Mouse (Mus musculus) T-cell, adult 2 months (primary cell): ENCODE data around the gene Kif21a.

ENCODE experiments used
- DNase-seq: peaks from one replicate; pipeline ENCODE4 v3.0.0; 2022; ENCODE audit warnings: low spot score

Kif21a gene

GRCm38 (mm10) chr15:90938469-90938868, 111.3 kb downstream of the Kif21a start:
- no peak for DNase-seq

DNA sequence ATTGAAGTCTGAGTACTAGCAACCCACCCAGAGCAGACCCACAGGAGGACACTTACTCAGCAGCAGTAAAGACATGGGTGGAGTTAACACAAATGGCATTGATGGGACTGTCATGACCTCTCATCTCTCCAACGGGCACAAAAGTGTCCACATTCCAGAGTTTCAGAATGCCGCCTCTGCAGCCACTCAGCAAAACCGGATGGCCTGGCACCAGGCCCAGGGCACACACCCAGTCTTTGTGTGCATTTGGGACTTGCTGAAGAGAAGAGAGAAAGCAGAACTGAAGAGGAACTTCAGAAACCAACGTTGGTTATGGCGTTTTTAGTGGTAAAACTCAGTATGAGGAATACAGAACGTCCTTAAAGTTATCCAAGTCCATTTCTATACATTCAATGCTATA, 114.2 kb downstream of the Kif21a start:
- DNase-seq, result no peak

GRCm38 (mm10) chr15:90931451-90931850, 118.3 kb downstream of the Kif21a start:
- no peak for DNase-seq

DNA sequence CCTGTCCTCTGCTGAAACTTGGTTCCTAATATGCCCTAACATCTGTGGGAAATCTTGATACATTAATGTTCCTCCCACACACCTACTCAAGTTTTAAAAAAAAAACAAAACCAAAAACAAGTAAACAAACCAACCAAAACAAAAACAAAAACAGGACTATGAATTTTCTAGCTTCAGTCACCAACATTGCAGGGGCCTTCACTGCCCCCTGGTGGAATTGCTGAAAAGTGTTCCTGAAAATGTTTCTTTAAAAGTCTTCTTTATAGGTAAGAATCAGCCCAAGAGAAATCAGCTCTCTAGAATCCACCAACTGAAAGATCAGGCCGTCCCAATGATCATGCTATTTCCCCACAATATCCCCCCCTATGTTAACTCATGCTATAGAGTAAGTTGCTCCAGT, 120.7 kb downstream of the Kif21a start:
- no peak for DNase-seq

- no peak for DNase-seq
Observed at GRCm38 (mm10) chr15:90896480-90896879, 153.3 kb downstream of the Kif21a start.

- DNase-seq, result no peak
Observed at GRCm38 (mm10) chr15:90887466-90887865, 162.3 kb downstream of the Kif21a start.
